Mouse (Mus musculus): ENCODE measurements around the gene Megf6. TPM values are rescaled to one million over a fixed set of nuclear protein-coding genes. Genes with fewer than 3 reads are reported as not detected.

The Megf6 gene
- polyA plus RNA-seq, 1 experiment from 2014 or later = 12.7 TPM

DNA sequence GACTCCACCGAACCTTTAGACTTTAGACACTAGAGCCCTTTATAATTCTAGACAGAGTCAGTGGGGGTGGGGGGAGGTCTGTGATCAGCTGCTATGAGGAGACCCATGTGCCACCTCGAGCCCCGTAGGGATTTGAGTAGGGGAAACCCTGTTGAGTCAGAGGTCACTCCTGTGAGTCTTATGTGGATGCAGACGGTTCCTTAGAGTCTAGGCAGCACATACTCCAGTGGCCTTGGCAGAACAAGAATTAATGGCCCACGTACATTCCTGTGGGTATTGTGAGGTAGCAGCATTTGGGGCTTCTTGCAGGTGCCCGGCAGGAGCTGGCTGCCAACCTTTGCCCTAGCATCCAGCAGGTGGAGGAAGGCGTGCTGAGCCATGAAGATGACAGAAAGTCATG lies 60.9 kb downstream of the Megf6 start:
- Histone ChIP-seq H3K27ac (ENCODE audit: low read depth, low read length) (no peak overlapping the region), H3K9ac (ENCODE audit: low read depth, low read length) (no peak overlapping the region), H3K4me1 (ENCODE audit: control insufficient read depth, insufficient read depth, low read length) (peaks cover 9% of the 10 kb centered on the region; the same call in 1 of the 2 replicates), H3K9me3 (ENCODE audit: control insufficient read depth, low read length) (no peaks in the 10 kb centered on the region), H3K4me3 (ENCODE audit: low read length) (no peak overlapping the region), H3K36me3 (ENCODE audit: control insufficient read depth, insufficient read depth, low read length) (no peaks in the 10 kb centered on the region), H3K4me2 (replicated peaks; ENCODE audit: low read depth, low read length) (no peak overlapping the region), H3K27me3 (ENCODE audit: control insufficient read depth, insufficient read depth, low read length) (no peaks in the 10 kb centered on the region)
- WGBS = 54% methylated on average over 7 of the region's 7 CpGs
- ATAC-seq (ENCODE audit: low FRiP score, low TSS enrichment) = no peak

DNA sequence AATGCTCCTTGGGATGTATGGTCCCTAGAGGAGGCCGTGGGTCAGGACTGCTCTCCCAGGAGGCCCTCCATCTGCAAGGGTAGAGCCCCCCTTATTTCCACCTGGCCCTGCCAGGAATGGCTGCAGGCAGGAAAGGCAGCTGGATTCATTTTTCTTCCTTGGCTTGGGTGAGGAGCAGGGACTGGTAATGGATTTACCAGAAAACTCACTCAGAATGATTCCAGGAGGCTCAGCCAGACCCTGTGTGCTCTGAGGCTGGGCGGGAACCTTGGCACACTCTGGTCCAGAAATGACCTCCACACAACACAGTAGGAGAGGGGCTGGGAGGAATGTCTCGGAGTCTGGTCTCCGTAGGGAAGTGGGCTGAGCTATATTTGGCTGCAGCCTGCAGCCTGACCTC lies 61.8 kb downstream of the Megf6 start:
- Histone ChIP-seq H3K36me3 (ENCODE audit: control insufficient read depth, insufficient read depth, low read length) (no peaks in the 10 kb centered on the region), H3K4me3 (ENCODE audit: low read length) (no peak overlapping the region), H3K27me3 (ENCODE audit: control insufficient read depth, insufficient read depth, low read length) (no peaks in the 10 kb centered on the region), H3K27ac (ENCODE audit: low read depth, low read length) (0 out of 2 replicates have a peak overlapping the region, but pooled peaks have one; percentile 0), H3K9ac (ENCODE audit: low read depth, low read length) (no peak overlapping the region), H3K4me1 (ENCODE audit: control insufficient read depth, insufficient read depth, low read length) (peaks cover 16% of the 10 kb centered on the region), H3K9me3 (ENCODE audit: control insufficient read depth, low read length) (no peaks in the 10 kb centered on the region), H3K4me2 (replicated peaks; ENCODE audit: low read depth, low read length) (no peak overlapping the region)
- WGBS = 51% methylated on average over 4 of the region's 4 CpGs
- no peak for ATAC-seq (ENCODE audit: low FRiP score, low TSS enrichment)

- ATAC-seq (ENCODE audit: low FRiP score, low TSS enrichment) = peak; percentile 37
- no peak overlapping the region for H3K4me3 ChIP-seq (ENCODE audit: low read length)
- no peak overlapping the region; the same call in 1 of the 2 replicates for H3K27ac ChIP-seq (ENCODE audit: low read depth, low read length)
- H3K9me3 ChIP-seq (ENCODE audit: control insufficient read depth, low read length) = no peaks in the 10 kb centered on the region
- no peaks in the 10 kb centered on the region for H3K27me3 ChIP-seq (ENCODE audit: control insufficient read depth, insufficient read depth, low read length)
- no peak overlapping the region for H3K4me2 ChIP-seq (replicated peaks; ENCODE audit: low read depth, low read length)
- 37% methylated on average over 3 of the region's 3 CpGs for WGBS
- H3K4me1 ChIP-seq (ENCODE audit: control insufficient read depth, insufficient read depth, low read length) = peaks cover 19% of the 10 kb centered on the region
- no peak overlapping the region for H3K9ac ChIP-seq (ENCODE audit: low read depth, low read length)
- no peaks in the 10 kb centered on the region for H3K36me3 ChIP-seq (ENCODE audit: control insufficient read depth, insufficient read depth, low read length)
Observed at GRCm38 (mm10) chr4:154236001-154236400, 65.5 kb downstream of the Megf6 start.

DNA sequence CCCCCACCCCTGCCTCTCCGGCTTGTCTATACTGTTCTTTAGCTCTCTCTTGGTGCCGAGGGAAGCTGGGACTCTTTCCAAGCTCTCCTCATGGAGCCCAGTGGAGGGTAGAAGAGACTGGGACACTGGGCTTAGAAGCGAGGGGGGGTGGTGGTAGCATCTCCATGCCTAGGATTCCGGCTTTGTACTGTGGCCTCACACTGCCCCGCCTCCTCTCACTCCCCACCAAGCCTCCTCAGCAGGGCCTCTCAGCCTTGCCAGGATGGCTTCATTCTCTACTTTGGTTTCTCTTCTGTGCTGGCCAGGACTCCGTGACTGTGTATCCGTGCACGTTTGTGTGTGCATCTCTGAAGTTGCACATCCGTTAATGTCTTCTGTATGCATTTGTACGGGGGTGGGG lies 66.4 kb downstream of the Megf6 start:
- WGBS = 9% methylated on average over 10 of the region's 10 CpGs

GRCm38 (mm10) chr4:154237306-154237705 lies 66.8 kb downstream of the Megf6 start:
- ATAC-seq (ENCODE audit: low FRiP score, low TSS enrichment) = peak; percentile 63
- Histone ChIP-seq H3K4me1 (ENCODE audit: control insufficient read depth, insufficient read depth, low read length) (peaks cover 14% of the 10 kb centered on the region), H3K9me3 (ENCODE audit: control insufficient read depth, low read length) (no peaks in the 10 kb centered on the region), H3K4me2 (replicated peaks; ENCODE audit: low read depth, low read length) (peak overlapping the region; percentile 39), H3K4me3 (ENCODE audit: low read length) (peak overlapping the region; percentile 19; the same call in 1 of the 2 replicates), H3K27ac (ENCODE audit: low read depth, low read length) (no peak overlapping the region), H3K36me3 (ENCODE audit: control insufficient read depth, insufficient read depth, low read length) (no peaks in the 10 kb centered on the region), H3K27me3 (ENCODE audit: control insufficient read depth, insufficient read depth, low read length) (no peaks in the 10 kb centered on the region), H3K9ac (ENCODE audit: low read depth, low read length) (peak overlapping the region; percentile 34)
- WGBS = 3% methylated on average over 9 of the region's 9 CpGs

More for the DNA sequence above, 66.4 kb downstream of the Megf6 start:
- peak overlapping the region; percentile 19; the same call in 1 of the 2 replicates for H3K4me3 ChIP-seq (ENCODE audit: low read length)
- no peak overlapping the region for H3K27ac ChIP-seq (ENCODE audit: low read depth, low read length)
- H3K4me2 ChIP-seq (replicated peaks; ENCODE audit: low read depth, low read length) = peak overlapping the region; percentile 39
- H3K4me1 ChIP-seq (ENCODE audit: control insufficient read depth, insufficient read depth, low read length) = peaks cover 18% of the 10 kb centered on the region
- no peaks in the 10 kb centered on the region for H3K36me3 ChIP-seq (ENCODE audit: control insufficient read depth, insufficient read depth, low read length)
- no peaks in the 10 kb centered on the region for H3K9me3 ChIP-seq (ENCODE audit: control insufficient read depth, low read length)
- H3K27me3 ChIP-seq (ENCODE audit: control insufficient read depth, insufficient read depth, low read length) = no peaks in the 10 kb centered on the region
- peak; percentile 38; the same call in 1 of the 2 replicates for ATAC-seq (ENCODE audit: low FRiP score, low TSS enrichment)
- H3K9ac ChIP-seq (ENCODE audit: low read depth, low read length) = no peak overlapping the region

DNA sequence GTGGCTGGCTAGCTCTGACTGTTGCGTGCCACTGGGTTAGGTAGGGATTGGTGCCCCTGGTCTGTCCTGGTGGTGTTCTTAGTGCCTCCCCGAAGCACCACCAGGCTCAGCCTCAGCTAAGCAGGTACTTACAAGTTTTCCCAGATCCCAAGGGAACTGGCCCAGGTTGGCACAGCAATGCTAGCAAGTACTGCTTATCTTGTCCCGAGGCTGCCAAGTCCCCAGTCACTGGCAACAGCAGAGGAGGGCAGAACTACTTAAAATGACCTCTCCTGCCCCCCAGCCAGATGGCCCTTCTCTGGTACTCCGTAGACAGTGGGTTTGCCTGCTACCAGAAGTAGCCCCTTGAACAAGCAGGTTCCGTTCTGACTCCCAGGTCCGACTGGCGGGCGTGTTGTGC lies 68.7 kb downstream of the Megf6 start:
- Histone ChIP-seq H3K4me3 (ENCODE audit: low read length) (no peak overlapping the region), H3K4me2 (replicated peaks; ENCODE audit: low read depth, low read length) (no peak overlapping the region), H3K4me1 (ENCODE audit: control insufficient read depth, insufficient read depth, low read length) (peaks cover 13% of the 10 kb centered on the region), H3K36me3 (ENCODE audit: control insufficient read depth, insufficient read depth, low read length) (no peaks in the 10 kb centered on the region), H3K27me3 (ENCODE audit: control insufficient read depth, insufficient read depth, low read length) (no peaks in the 10 kb centered on the region), H3K27ac (ENCODE audit: low read depth, low read length) (no peak overlapping the region), H3K9ac (ENCODE audit: low read depth, low read length) (no peak overlapping the region), H3K9me3 (ENCODE audit: control insufficient read depth, low read length) (no peaks in the 10 kb centered on the region)
- no peak for ATAC-seq (ENCODE audit: low FRiP score, low TSS enrichment)
- WGBS = 81% methylated on average over 8 of the region's 8 CpGs

GRCm38 (mm10) chr4:154240608-154241007 lies 70.1 kb downstream of the Megf6 start:
- H3K27ac ChIP-seq (ENCODE audit: low read depth, low read length) = no peak overlapping the region
- H3K9me3 ChIP-seq (ENCODE audit: control insufficient read depth, low read length) = no peaks in the 10 kb centered on the region
- H3K4me3 ChIP-seq (ENCODE audit: low read length) = no peak overlapping the region
- no peak overlapping the region for H3K4me2 ChIP-seq (replicated peaks; ENCODE audit: low read depth, low read length)
- no peaks in the 10 kb centered on the region for H3K27me3 ChIP-seq (ENCODE audit: control insufficient read depth, insufficient read depth, low read length)
- H3K4me1 ChIP-seq (ENCODE audit: control insufficient read depth, insufficient read depth, low read length) = peaks cover 13% of the 10 kb centered on the region
- ATAC-seq (ENCODE audit: low FRiP score, low TSS enrichment) = no peak
- H3K9ac ChIP-seq (ENCODE audit: low read depth, low read length) = no peak overlapping the region
- WGBS = 60% methylated on average over 11 of the region's 11 CpGs
- no peaks in the 10 kb centered on the region for H3K36me3 ChIP-seq (ENCODE audit: control insufficient read depth, insufficient read depth, low read length)

DNA sequence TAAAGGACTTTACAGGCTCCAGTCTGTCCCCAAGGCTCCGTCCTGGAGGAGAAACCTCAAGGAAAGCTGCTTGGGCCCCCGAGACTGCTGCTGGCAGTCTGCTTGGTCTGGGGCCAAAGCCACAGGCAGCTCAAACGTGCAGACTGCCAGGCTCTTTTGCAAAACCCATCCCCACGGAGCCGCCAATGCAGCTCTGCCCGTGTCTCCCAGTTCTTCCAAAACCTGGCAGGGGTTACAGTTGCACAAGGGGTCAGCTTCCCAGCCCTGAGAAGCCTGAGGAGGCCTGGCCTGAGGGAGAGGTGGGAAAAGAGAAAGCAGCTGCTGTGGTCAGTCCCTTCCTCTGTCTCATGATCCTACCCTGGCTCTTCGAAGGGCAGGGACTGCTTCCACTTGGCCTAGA lies 74.8 kb downstream of the Megf6 start:
- H3K4me1 ChIP-seq (ENCODE audit: control insufficient read depth, insufficient read depth, low read length) = peaks cover 17% of the 10 kb centered on the region; the same call in 1 of the 2 replicates
- no peaks in the 10 kb centered on the region for H3K27me3 ChIP-seq (ENCODE audit: control insufficient read depth, insufficient read depth, low read length)
- ATAC-seq (ENCODE audit: low FRiP score, low TSS enrichment) = no peak
- 80% methylated on average over 7 of the region's 7 CpGs for WGBS
- H3K27ac ChIP-seq (ENCODE audit: low read depth, low read length) = no peak overlapping the region
- H3K9me3 ChIP-seq (ENCODE audit: control insufficient read depth, low read length) = no peaks in the 10 kb centered on the region
- no peak overlapping the region for H3K9ac ChIP-seq (ENCODE audit: low read depth, low read length)
- H3K36me3 ChIP-seq (ENCODE audit: control insufficient read depth, insufficient read depth, low read length) = no peaks in the 10 kb centered on the region
- no peak overlapping the region for H3K4me3 ChIP-seq (ENCODE audit: low read length)
- no peak overlapping the region for H3K4me2 ChIP-seq (replicated peaks; ENCODE audit: low read depth, low read length)

- 6% methylated on average over 19 of the region's 19 CpGs for WGBS
- peaks cover 17% of the 10 kb centered on the region; the same call in 1 of the 2 replicates for H3K4me1 ChIP-seq (ENCODE audit: control insufficient read depth, insufficient read depth, low read length)
- H3K36me3 ChIP-seq (ENCODE audit: control insufficient read depth, insufficient read depth, low read length) = no peaks in the 10 kb centered on the region
- H3K4me3 ChIP-seq (ENCODE audit: low read length) = peak overlapping the region; percentile 21; the same call in 1 of the 2 replicates
- no peaks in the 10 kb centered on the region for H3K27me3 ChIP-seq (ENCODE audit: control insufficient read depth, insufficient read depth, low read length)
- no peak overlapping the region for H3K27ac ChIP-seq (ENCODE audit: low read depth, low read length)
- peak overlapping the region; percentile 45 for H3K4me2 ChIP-seq (replicated peaks; ENCODE audit: low read depth, low read length)
- H3K9me3 ChIP-seq (ENCODE audit: control insufficient read depth, low read length) = no peaks in the 10 kb centered on the region
- ATAC-seq (ENCODE audit: low FRiP score, low TSS enrichment) = peak; percentile 44
- H3K9ac ChIP-seq (ENCODE audit: low read depth, low read length) = no peak overlapping the region
Observed at GRCm38 (mm10) chr4:154246115-154247040, 75.8 kb downstream of the Megf6 start.
